Mouse (Mus musculus) gastrocnemius, postnatal 14 days (tissue): ENCODE results near the gene Med13. TPM values are rescaled to one million over a fixed set of nuclear protein-coding genes. Genes with fewer than 3 reads are reported as not detected.

Source experiments
- DNase-seq: peaks from one replicate; pipeline ENCODE4 v3.0.0; 2021; ENCODE audit warnings: mixed read lengths
- intact Hi-C: fragments of 180-260 bp; cut with DNase I; formaldehyde crosslinking; loops from one replicate; pipeline ENCODE4 v1.15.1; 2025; ENCODE audit warnings: low total_unique reads
- total RNA-seq, 2 experiments: library from RNA; stranded (reverse); gene quantifications; 2 replicates each; pipeline ENCODE4 v1.2.3; 2021

Gene Med13
- total RNA-seq, 2 experiments from 2014 or later, result 33.6 to 35.2 TPM

DNA sequence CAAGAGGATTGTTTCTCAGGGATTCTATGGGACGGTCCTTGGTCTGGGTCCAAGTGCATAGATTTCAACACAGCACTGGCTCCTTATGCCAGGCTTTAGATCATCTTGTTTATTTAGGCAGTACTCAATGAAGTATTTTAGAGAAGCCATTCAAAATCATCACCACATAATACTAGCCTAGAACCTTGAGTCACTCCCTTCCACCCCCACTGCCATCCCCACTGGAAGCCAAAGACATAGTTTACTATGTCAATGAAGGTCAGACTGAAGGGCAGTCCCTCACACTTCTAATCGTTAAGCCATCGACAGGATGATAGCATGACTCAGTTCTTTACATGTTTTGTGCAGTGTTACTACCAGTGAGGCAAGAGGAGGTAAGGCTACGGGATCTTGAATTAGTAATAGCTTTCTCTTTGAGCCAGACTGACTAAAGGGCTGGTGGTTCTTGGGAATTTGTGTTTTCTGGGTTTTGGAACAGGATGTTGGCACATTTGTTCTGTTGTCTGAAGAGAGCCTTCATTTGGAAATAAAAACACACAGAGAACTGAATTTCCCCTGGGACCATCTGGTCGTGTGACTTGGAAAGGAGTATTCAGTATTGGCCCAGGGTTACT lies 24.2 kb upstream of the Med13 start:
- intact Hi-C loops, result no loop called here
- no peak for DNase-seq

DNA sequence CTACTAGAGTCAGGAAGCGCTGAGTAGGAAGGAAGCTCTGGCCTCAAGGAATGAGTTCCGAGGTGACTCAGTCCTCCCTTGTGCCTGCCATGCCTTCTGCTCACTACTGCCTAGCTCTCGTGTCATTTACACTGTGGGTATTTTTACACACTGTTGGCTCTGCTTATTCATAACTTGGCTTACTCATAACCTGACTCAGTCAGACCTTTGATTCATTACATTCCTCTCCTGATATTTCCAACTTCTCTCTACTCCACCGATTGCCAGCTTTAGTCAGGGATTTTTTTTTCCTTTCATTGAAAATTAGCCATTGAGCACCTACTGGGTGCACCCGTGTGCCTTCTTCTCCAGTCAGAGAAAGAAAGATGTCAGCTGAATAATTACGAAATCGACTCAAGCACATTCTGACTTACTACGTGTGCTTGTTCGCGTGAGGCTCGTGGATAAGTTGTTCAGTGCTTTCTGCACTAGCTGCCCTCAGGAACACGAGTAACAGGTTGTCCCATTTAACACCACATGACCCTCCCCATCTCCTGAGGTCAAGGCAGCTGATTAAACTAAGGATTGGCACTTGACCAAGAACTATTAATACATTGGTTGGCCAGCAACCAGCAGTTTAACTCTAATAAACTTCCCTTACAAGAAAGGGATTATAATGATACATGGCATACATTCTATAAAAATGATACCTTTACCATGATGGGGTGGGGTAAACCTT lies 23.3 kb upstream of the Med13 start:
- intact Hi-C loops, result no loop called here
- DNase-seq, result no peak

DNA sequence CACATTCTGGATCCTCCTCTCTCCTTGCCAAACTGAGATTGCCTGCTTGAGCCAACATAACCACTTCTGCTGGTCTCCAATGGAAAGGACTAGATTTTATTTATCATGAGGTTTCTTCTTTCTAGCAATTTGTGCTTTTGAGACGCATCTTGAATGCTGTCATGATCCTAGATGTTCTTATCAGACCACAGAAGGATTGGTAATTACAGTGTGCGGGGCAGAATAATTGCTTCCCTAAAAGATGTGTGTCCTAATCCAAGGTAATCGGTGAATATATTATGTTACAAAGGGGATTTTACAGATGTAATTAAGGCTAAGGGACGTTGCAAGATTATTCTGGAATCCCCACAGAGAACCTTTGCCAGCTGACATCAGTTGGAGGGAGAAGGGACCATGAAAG lies 21.6 kb upstream of the Med13 start:
- intact Hi-C loops, result no loop called here
- DNase-seq, result no peak

DNA sequence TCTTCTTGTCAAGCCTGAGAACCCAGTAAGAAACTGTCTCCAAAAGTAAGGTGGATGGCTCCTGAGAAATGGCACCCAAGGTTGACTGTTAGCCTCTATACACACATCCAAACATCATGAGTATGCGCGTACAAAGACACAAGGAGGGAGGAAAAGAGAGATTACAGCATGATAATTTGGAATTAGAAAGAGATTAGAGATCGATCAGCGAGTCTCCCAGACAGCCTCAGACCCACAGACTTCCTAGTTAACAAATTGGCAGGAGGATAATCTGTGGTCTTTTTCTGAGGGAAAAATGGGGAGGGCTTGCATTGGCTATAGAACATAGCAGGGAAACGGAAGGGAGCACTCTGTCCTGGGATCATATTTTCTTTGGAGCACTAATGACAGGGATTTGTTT lies 20.4 kb upstream of the Med13 start:
- no peak for DNase-seq
- intact Hi-C loops, result no loop called here

DNA sequence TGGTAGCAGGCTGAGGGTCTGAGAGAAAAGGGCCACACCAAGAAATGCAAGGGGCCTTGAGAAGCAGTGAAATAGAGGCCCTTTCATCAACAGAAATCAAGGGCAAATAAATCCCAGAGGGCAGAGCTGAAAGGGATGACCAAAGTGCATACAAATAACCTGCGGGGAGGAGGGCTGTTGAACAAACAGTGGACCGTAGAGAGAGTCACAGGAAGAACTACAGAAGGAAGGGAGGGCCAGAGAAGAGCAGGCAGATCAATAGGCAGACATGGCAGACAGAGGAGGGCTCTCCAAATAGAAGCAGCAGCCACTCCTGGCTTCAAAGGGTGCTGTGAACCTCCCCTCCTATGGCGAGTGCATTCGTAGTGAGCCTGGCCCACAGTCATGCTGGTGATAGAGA lies 19.3 kb upstream of the Med13 start:
- intact Hi-C loops, result no loop called here
- no peak for DNase-seq

DNA sequence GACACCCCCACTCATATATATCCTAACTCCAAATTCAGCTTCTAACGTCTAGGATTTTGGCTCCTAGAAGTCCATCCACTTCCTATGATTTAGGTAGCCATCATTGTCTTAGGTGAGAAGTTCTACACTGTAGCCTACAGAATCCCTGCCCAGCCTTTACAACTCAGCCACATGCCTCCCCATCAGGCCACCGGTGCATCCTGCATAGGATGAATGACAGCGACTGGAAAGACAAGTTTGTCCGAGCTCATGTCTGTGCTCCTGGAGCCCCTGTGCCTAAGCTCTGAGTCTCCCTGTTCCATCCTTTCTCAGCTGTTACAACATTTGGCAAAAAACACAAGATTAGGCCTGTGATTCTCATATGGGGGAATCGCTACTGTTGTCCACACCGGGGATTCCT lies 17.7 kb upstream of the Med13 start:
- intact Hi-C loops, result no loop called here

DNA sequence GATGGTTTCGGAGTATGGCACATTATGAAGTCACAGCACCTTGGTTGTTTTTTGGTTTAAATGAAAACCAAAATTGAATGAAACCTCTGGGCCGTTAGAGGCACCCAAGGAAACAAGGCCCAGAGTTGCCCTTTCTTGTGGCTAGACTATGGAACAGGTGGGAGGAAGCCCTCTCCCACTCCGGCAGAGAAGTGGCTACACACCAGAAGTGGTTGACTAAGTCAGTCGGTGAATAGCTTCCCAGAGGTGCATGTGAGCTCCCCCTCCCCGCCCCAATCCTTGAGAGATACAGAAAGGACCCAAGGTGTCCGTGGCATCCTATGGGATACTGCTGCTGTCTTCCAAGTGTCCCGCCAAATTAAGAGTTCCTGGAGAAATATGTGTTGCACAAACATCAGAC lies 13.9 kb upstream of the Med13 start:
- intact Hi-C loops, result no loop called here
- DNase-seq, result no peak

More for the DNA sequence above, 17.7 kb upstream of the Med13 start:
- DNase-seq, result no peak

DNA sequence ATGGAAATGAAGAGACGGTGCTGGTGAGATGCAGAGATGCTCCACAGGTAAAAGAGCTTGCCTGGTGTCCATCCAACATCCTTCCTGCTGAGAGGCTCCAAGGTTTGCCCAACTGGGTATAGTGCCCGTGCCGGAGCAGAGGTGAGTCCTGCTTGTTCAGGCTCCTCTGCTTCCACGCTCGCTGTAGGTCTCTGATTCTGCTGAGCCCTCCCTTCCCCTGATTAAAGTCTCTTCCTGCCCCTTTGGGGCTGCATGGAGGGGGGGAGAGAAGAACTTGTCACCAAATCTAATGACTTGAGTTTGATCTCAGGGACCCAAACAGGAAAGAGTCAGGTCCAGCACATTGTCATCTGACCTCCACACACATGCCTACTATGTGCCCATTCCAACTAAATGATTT lies 12.5 kb upstream of the Med13 start:
- no peak for DNase-seq
- intact Hi-C loops, result no loop called here

DNA sequence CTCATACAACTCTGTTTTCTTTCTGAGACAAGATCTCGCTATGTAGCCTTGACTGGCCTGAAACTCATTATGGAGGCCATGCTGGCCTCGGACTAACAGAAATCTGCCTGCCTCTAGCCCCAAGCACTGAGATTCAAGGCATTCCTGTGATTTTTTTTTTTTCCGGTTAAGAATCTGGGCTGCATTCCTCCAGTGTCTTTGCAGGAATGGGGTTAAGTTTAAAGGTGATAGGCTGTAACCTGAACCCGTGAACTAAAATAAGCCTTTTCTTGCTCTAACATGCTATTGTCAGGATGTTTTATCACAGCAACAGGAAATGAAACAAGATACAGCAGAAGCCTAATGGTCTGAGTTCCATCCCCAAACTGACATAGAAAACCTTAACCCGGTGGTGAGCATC lies 11.6 kb upstream of the Med13 start:
- intact Hi-C loops, result no loop called here
- DNase-seq, result no peak

DNA sequence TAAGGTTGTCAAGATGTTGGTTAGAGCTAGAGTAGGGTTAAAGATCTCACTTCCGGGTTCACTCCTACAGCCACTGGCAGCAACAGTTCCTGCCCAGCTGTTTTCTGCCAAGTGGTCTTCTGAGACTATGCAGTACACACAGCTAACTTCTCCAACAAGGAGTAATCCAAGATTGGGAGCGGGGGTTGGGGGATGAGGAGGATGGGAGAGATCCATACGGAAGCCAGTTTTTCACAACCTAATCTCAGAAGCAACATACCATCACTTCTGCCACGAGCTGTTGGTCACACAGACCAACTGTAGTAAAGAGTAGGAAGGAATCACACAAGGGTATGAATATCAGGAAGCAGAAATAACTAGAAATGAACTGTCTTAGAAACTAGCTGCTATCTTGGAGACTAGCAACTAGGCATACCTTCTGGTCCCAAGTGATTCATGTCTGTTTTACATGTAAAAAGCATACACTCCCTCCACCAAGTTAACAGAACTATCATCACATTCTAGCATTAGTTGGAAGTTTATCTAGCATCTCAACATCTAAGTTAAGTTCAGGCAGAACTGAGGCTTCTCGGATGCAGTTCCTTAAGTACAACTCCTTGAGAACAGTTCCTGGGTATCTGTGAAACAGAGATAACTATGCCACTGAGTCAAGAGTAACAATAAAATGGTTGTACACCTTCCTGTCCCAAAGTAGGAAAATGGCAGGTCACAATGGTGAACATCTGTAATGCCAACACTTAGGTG lies 7.5 kb upstream of the Med13 start:
- intact Hi-C loops, result no loop called here
- DNase-seq, result no peak

DNA sequence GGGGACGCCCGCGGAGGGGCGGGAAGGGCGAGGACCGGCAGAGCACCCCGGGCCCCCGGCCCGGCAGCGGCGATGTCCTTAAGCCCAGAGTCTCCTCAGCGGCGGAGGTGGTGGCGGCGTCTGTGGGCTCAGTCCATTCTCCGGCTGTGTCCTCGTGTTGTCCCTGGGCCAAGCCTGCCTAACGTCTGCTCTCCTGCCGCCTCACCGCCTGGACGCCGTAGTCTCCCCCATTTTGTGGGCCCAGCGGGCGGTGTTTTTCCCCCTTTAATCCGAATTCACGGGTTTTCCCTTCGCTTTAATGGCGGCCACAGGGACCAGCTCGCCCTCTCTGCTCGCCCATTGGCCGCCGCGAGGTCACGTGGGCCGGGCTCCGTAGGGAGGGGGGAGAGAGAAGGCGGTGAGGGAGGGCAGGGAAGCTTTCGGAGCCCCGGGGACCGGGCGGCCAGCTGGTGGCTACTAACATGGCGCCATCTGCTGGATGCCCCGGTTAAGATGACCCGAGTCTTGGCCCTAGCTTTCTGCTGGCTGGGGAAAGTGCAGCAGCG lies 654 bp upstream of the Med13 start:
- DNase-seq, result peak; percentile 100
- intact Hi-C loops, result no loop called here

DNA sequence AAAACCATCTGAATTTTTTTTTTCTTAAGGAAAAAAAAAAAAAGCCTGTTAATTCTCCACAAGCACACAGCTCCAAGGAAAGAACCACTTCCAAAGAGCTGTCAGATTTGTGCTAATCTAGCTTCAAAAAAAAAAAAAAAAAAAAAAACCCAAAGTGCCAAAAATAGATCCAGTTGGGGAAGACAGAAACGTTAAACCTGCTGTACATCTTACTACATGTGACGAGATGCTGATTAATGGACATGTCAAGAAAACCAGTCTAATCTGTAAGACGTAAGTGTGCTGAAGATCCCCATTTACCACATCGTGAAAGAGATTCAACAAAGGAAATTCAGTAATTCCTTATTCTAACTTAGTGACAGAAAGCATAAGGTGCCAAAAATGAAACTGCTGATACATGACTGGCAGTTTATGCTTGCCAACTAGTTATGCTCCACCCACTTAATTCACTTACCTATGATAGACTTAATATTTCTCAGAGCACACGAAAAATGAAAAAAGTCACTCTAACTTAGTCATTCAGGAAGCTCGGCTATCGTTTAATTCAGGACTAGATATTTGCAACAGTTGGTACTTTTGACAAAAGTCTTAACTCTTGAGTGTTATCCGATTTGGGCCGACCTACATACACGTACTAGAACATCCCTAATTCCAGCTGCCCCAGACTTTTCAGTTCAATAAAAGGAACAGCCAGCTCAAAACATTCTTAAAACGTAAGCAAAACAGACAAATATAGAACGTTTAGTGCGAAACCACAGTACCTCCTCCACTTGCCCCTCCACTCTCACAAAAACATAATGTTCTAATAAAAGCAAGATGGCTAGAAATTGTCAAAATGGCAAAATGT lies 1.2 kb downstream of the Med13 start:
- no peak for DNase-seq
- intact Hi-C loops, result no loop called here

DNA sequence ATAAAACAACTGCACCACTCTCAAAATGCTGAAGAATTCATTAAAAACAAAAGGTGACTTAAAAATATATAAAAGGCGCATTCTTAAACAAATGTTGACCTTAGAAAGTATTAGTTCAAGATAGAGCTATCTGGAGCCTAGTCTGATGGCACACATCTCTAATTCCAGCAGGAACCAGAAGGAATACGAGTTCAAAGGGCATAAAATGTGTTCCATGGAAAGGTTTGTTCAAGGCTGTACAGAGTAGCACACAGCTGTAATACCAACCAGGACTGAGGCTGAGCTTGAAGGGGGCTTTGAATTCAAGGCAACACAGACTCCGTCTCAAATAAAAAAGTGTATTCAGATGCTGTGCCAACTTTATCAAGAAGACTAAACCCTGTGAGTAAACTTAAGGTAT lies 3.8 kb downstream of the Med13 start:
- intact Hi-C loops, result no loop called here
- DNase-seq, result no peak

DNA sequence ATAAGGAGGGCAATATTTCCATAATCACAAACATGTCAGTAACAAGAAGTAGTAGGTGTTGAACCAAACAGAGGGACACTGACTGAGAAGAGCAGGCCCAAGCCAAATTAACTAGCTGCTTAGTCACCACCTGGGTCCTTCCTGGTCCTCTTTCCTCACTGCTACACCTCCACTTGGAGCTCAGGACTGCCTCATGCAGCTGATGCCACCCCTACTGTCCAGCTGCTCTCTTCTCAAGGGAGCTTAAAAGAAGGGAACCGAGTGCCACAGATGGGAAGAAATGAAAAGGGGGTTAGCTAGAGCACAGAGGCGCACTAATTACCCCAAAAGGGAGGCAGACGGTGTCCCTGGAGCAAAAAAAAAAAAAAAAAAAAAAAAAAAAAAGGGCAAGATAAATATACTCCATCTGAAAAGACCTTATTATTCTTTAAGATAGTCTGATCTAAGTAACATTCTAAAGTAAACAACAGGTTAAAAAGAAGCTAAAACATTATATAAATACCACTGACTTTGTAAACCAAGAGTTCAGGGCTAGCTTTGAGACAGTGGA lies 5.6 kb downstream of the Med13 start:
- no peak for DNase-seq
- intact Hi-C loops, result no loop called here

DNA sequence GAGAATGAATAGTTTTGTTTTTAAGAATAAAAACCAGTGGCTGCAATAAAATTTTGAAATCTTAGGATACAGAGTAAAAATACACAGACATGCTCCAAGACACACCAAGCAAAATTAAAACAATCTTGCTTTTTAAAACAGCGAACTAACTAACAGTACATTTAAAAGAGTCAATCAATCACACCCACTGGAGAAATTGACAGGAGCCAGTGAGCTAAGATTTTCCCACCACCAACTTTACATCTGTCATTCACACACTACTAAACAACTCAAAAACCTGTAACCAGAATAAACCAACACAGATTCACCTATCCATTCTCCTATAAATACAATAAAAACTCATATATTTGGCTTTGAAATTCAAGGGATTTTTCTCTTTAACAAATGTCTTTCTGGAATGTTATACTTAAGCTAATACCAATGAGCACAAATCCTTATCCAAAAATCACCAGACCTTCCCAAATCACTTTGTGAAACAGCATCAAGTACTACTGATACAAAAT lies 6.7 kb downstream of the Med13 start:
- intact Hi-C loops, result no loop called here
- DNase-seq, result no peak

DNA sequence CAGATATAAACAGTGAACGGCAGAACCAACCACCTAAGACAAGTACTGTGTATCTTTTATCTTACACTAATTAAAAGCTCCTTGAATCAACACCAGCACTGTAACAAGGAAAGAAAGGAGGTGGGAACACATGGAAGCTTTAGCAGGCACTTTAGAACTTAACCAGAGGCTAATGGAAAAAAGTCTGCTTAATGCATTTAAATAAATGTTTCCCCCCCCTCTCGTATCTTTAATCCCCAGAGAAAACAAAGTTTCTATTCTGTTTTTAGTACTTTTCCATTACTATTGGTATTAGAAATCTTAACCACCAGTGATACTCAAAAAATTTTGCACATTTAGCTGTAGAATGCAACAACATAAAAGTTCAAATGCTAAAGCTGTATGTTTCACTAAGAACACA lies 8.1 kb downstream of the Med13 start:
- intact Hi-C loops, result no loop called here
- no peak for DNase-seq

DNA sequence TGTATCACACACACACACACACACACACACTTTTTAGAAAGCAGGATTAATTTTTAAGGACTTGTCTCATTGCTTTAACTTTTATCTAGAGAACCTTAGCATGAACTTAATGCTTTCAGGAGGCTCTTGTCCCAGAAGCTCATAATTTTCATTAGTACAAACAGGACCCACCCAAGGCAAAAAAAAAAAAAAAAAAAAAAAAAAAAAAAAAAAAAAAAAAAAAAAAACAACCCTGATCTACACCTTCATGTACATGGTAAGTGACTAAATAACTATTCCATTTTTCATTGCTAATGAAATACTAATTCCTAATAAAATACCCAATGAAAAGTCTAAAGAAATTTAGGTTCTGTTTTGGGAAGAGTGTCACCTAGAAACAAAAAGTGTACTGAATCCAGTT lies 8.5 kb downstream of the Med13 start:
- DNase-seq, result no peak

DNA sequence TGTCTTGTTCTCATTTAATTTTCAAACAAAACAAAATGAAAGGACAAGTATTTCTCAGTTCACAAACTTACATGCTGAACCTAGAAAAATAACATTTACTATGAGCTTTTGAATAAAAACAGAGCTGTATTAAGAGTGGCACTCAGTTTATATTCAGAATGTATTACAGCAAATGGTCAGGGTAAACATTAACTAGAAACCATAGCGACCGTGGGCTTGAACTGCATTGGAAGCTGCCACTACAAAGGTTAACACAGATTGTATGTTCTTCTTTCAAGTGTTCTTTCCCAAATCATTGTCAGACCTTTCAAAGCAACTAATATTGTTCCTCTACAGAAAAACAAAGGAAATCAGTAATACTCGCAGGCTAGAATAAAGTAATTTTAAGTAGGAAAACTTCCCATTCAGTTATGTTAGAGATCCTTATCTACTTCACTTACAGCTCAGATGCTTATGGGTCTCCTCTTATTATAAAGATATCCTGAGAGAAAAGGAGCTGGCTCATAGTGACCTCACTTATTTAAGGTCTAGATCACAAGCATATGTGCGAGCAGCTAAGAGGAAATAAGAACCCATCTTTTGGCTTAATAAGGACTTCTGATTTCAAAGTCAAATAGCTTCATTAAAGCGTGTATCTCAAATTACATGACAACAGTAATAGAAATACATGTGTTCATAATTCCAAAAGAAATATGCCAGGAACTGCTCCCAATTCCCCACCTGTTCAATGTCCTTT lies 9.8 kb downstream of the Med13 start:
- intact Hi-C loops, result no loop called here
- DNase-seq, result no peak

More for the DNA sequence above, 8.5 kb downstream of the Med13 start:
- intact Hi-C loops, result no loop called here

DNA sequence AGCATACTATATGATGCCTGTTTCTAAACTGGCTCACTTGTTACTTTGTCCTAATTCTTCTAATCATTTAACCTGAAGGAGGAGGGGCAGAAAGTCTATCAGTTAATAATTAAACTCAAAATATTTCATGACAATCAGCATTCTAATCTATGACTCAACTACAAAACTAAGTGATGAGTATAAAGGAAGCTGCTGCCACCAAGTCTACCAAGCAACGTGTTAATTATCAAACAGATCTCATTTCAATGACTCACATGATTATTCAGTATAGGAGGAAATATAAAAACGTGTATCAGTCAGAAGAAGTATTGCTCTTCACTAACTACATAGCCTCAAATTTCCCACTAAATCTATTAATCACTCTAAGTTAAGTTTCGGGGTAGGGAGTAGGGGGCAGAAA lies 10.9 kb downstream of the Med13 start:
- intact Hi-C loops, result no loop called here
- no peak for DNase-seq
